Mouse (Mus musculus): ENCODE data around the gene Ift74. TPM values are rescaled to one million over a fixed set of nuclear protein-coding genes. Genes with fewer than 3 reads are reported as not detected.

Ift74 gene
- polyA plus RNA-seq, 1 experiment = 15.0 TPM

- TF ChIP-seq CTCF (IDR thresholded peaks at IDR 0.05; ENCODE audit: low read depth, low read length) = no peak
- TF ChIP-seq POLR2A (IDR thresholded peaks at IDR 0.05; ENCODE audit: insufficient read depth, low read length) = no peak
- no peak for TF ChIP-seq EP300 (IDR thresholded peaks at IDR 0.05; ENCODE audit: insufficient read depth, low read depth, low read length)
- peaks cover 3% of the 10 kb centered on the region for H3K4me1 ChIP-seq (ENCODE audit: control insufficient read depth, insufficient read depth, low read length)
- no peak overlapping the region for H3K4me3 ChIP-seq (ENCODE audit: low read depth, low read length)
These were observed 123.3 kb downstream of the Ift74 start for GRCm38 (mm10) chr4:94737326-94738295.

GRCm38 (mm10) chr4:94738838-94739731, 124.8 kb downstream of the Ift74 start, which contains the start of gene Tek:
TSS of gene Tek (plus strand) at chr4:94739289.
- Histone ChIP-seq H3K9ac (ENCODE audit: low read depth, poor library complexity, severe bottlenecking) (peak within 1 kb of the TSS; percentile 1; the same call in 1 of the 2 replicates), H3K4me1 (ENCODE audit: control insufficient read depth, insufficient read depth, low read length) (peaks cover 3% of the 10 kb centered on the region), H3K27me3 (ENCODE audit: control insufficient read depth, insufficient read depth, low read length, poor library complexity, severe bottlenecking) (no peaks in the 10 kb centered on the region; the same call in 1 of the 2 replicates), H3K4me3 (ENCODE audit: low read depth, low read length) (peak within 1 kb of the TSS; percentile 40), H3K27ac (ENCODE audit: insufficient read depth, low read length) (no peak within 1 kb of the TSS), H3K36me3 (ENCODE audit: control insufficient read depth, insufficient read depth, low read length, poor library complexity, severe bottlenecking) (no peaks in the 10 kb centered on the region), H3K9me3 (replicated peaks; ENCODE audit: control insufficient read depth, insufficient read depth, low read length, poor library complexity, severe bottlenecking) (no peaks in the 10 kb centered on the region)
- TF ChIP-seq CTCF (IDR thresholded peaks at IDR 0.05; ENCODE audit: low read depth, low read length) (no peak), POLR2A (IDR thresholded peaks at IDR 0.05; ENCODE audit: insufficient read depth, low read length) (no peak), EP300 (IDR thresholded peaks at IDR 0.05; ENCODE audit: insufficient read depth, low read depth, low read length) (no peak)

More at GRCm38 (mm10) chr4:94737326-94738295, 123.3 kb downstream of the Ift74 start:
- no peaks in the 10 kb centered on the region for H3K9me3 ChIP-seq (replicated peaks; ENCODE audit: control insufficient read depth, insufficient read depth, low read length, poor library complexity, severe bottlenecking)
- H3K9ac ChIP-seq (ENCODE audit: low read depth, poor library complexity, severe bottlenecking) = no peak overlapping the region
- H3K27ac ChIP-seq (ENCODE audit: insufficient read depth, low read length) = no peak overlapping the region
- H3K27me3 ChIP-seq (ENCODE audit: control insufficient read depth, insufficient read depth, low read length, poor library complexity, severe bottlenecking) = no peaks in the 10 kb centered on the region; the same call in 1 of the 2 replicates
- H3K36me3 ChIP-seq (ENCODE audit: control insufficient read depth, insufficient read depth, low read length, poor library complexity, severe bottlenecking) = no peaks in the 10 kb centered on the region

GRCm38 (mm10) chr4:94741824-94742223, 127.5 kb downstream of the Ift74 start:
- H3K27ac ChIP-seq (ENCODE audit: insufficient read depth, low read length) = no peak overlapping the region
- H3K9me3 ChIP-seq (replicated peaks; ENCODE audit: control insufficient read depth, insufficient read depth, low read length, poor library complexity, severe bottlenecking) = no peaks in the 10 kb centered on the region
- H3K4me1 ChIP-seq (ENCODE audit: control insufficient read depth, insufficient read depth, low read length) = peaks cover 7% of the 10 kb centered on the region
- H3K9ac ChIP-seq (ENCODE audit: low read depth, poor library complexity, severe bottlenecking) = no peak overlapping the region
- TF ChIP-seq POLR2A (IDR thresholded peaks at IDR 0.05; ENCODE audit: insufficient read depth, low read length) = no peak
- TF ChIP-seq EP300 (IDR thresholded peaks at IDR 0.05; ENCODE audit: insufficient read depth, low read depth, low read length) = no peak
- TF ChIP-seq CTCF (IDR thresholded peaks at IDR 0.05; ENCODE audit: low read depth, low read length) = no peak
- no peak overlapping the region for H3K4me3 ChIP-seq (ENCODE audit: low read depth, low read length)
- no peaks in the 10 kb centered on the region for H3K36me3 ChIP-seq (ENCODE audit: control insufficient read depth, insufficient read depth, low read length, poor library complexity, severe bottlenecking)
- H3K27me3 ChIP-seq (ENCODE audit: control insufficient read depth, insufficient read depth, low read length, poor library complexity, severe bottlenecking) = no peaks in the 10 kb centered on the region; the same call in 1 of the 2 replicates

Other genes starting within 250 kb of the Ift74 start
- not detected in 2 replicates for gene Gm10306, start 57.9 kb upstream of the Ift74 start, polyA plus RNA-seq (2011; ENCODE audit: insufficient read depth, insufficient read length, low read depth, missing spikeins)
- 25.2 and 28.8 TPM in 2 replicates for gene Caap1, start 57.7 kb upstream of the Ift74 start, polyA plus RNA-seq (2011; ENCODE audit: insufficient read depth, insufficient read length, low read depth, missing spikeins)
- gene Plaa, start 11.2 kb upstream of the Ift74 start, polyA plus RNA-seq (2011; ENCODE audit: insufficient read depth, insufficient read length, low read depth, missing spikeins) = 150 and 157 TPM in 2 replicates
- not detected in 2 replicates for gene Lrrc19, start 35.7 kb downstream of the Ift74 start, polyA plus RNA-seq (2011; ENCODE audit: insufficient read depth, insufficient read length, low read depth, missing spikeins)
- 3.1 and 3.8 TPM in 2 replicates for gene Tek, start 124.8 kb downstream of the Ift74 start, polyA plus RNA-seq (2011; ENCODE audit: insufficient read depth, insufficient read length, low read depth, missing spikeins)

All from ES-Bruce4 (cell line).